Mouse (Mus musculus) brain, embryonic 18.5 days (tissue): ENCODE measurements around the gene Kif21a.

Source experiments
- DNase-seq: peaks from one replicate; pipeline ENCODE4 v3.0.0-alpha.2; 2012; ENCODE audit warnings: low read depth, low spot score

Kif21a gene

GRCm38 (mm10) chr15:91049496-91050441, at the start of gene Kif21a:
TSS of gene Kif21a (minus strand) at chr15:91049948.
- DNase-seq, result peak; percentile 51

- no peak for DNase-seq
Measured at GRCm38 (mm10) chr15:91096606-91097005, 46.9 kb upstream of the Kif21a start.

- no peak for DNase-seq
Measured at GRCm38 (mm10) chr15:91089427-91089826, 39.7 kb upstream of the Kif21a start.

GRCm38 (mm10) chr15:91088071-91088470, 38.3 kb upstream of the Kif21a start:
- no peak for DNase-seq

- DNase-seq, result no peak
Measured at GRCm38 (mm10) chr15:91077457-91078410, 28.0 kb upstream of the Kif21a start.

GRCm38 (mm10) chr15:91072440-91072839, 22.7 kb upstream of the Kif21a start:
- DNase-seq, result no peak

GRCm38 (mm10) chr15:91064310-91064826, 14.6 kb upstream of the Kif21a start:
- DNase-seq, result no peak

GRCm38 (mm10) chr15:91063845-91064244, 14.1 kb upstream of the Kif21a start:
- DNase-seq, result no peak

- DNase-seq, result no peak
Measured at GRCm38 (mm10) chr15:91056866-91057342, 7.2 kb upstream of the Kif21a start.

- peak; percentile 71 for DNase-seq
Measured at GRCm38 (mm10) chr15:91056176-91056865, 6.6 kb upstream of the Kif21a start.

GRCm38 (mm10) chr15:91048951-91049495, 725 bp downstream of the Kif21a start:
- DNase-seq, result no peak

GRCm38 (mm10) chr15:91047627-91048026, 2.1 kb downstream of the Kif21a start:
- no peak for DNase-seq

GRCm38 (mm10) chr15:91046506-91046905, 3.2 kb downstream of the Kif21a start:
- no peak for DNase-seq

- DNase-seq, result no peak
Measured at GRCm38 (mm10) chr15:91043263-91043662, 6.5 kb downstream of the Kif21a start.

- no peak for DNase-seq
Measured at GRCm38 (mm10) chr15:91038860-91039259, 10.9 kb downstream of the Kif21a start.

- no peak for DNase-seq
Measured at GRCm38 (mm10) chr15:91034090-91034489, 15.7 kb downstream of the Kif21a start.

GRCm38 (mm10) chr15:91033529-91033928, 16.2 kb downstream of the Kif21a start:
- no peak for DNase-seq

- DNase-seq, result no peak
Measured at GRCm38 (mm10) chr15:91028962-91029361, 20.8 kb downstream of the Kif21a start.

- no peak for DNase-seq
Measured at GRCm38 (mm10) chr15:91028494-91028893, 21.3 kb downstream of the Kif21a start.

GRCm38 (mm10) chr15:91022276-91022675, 27.5 kb downstream of the Kif21a start:
- DNase-seq, result no peak

- DNase-seq, result no peak
Measured at GRCm38 (mm10) chr15:91018861-91019187, 30.9 kb downstream of the Kif21a start.
